Mouse (Mus musculus): ENCODE results near the gene Slc15a4.

GRCm38 (mm10) chr5:127678501-127678900 is 45.8 kb upstream of the Slc15a4 start:
- TF ChIP-seq CTCF (IDR thresholded peaks at IDR 0.05 in 2 of 3, conservative IDR thresholded peaks at IDR 0.05 in 1 of 3; ENCODE audit: control insufficient read depth in 1 of 3, insufficient read depth in 1 of 3, low read depth in 2 of 3, low read length in 3 of 3, poor library complexity in 1 of 3, severe bottlenecking in 1 of 3) (peak in 1 of 3 experiments; percentile 4; a peak in 1 of 6 replicates), E2F4 (IDR thresholded peaks at IDR 0.05; ENCODE audit: borderline replicate concordance, low read depth, low read length) (no peak), POLR2A (IDR thresholded peaks at IDR 0.05; ENCODE audit: control insufficient read depth in 1 of 2, insufficient read depth in 1 of 2, low read depth in 1 of 2, low read length in 2 of 2, poor library complexity in 1 of 2) (no peak), MAFK (IDR thresholded peaks at IDR 0.05; ENCODE audit: borderline replicate concordance, low read depth, low read length) (no peak), GABPA (IDR thresholded peaks at IDR 0.05; ENCODE audit: low read depth, low read length) (no peak), UBTF (IDR thresholded peaks at IDR 0.05; ENCODE audit: borderline replicate concordance, insufficient read depth, low read depth, low read length) (no peak), SMC3 (IDR thresholded peaks at IDR 0.05; ENCODE audit: low read depth, low read length) (no peak), POLR2AphosphoS5 (IDR thresholded peaks at IDR 0.05; ENCODE audit: borderline replicate concordance, low read depth, low read length) (no peak), MYC (IDR thresholded peaks at IDR 0.05; ENCODE audit: low read depth, low read length) (no peak), RAD21 (IDR thresholded peaks at IDR 0.05; ENCODE audit: low read depth, low read length) (no peak), EP300 (IDR thresholded peaks at IDR 0.05; ENCODE audit: low read depth in 1 of 2, low read length in 2 of 2) (no peak), NRF1 (IDR thresholded peaks at IDR 0.05; ENCODE audit: insufficient read depth, low read depth, low read length, poor library complexity, severe bottlenecking) (no peak)

Data from MEL (cell line).